Mouse (Mus musculus) heart, postnatal 0 days (tissue): ENCODE results near the gene Depdc5.

Experiments
- CTCF ChIP-seq: IDR thresholded peaks from 2 replicates; pipeline ENCODE4 v1.5.1; 2016; ENCODE audit warnings: antibody characterized with exemption, control low read depth, low read depth
- EP300 ChIP-seq: IDR thresholded peaks from 2 replicates; pipeline ENCODE4 v1.6.1; 2016; ENCODE audit warnings: antibody characterized with exemption, low read depth

- TF ChIP-seq CTCF (no peak), EP300 (no peak)
Measured at GRCm38 (mm10) chr5:32820471-32820870, 43.0 kb upstream of the Depdc5 start.
